Mouse (Mus musculus) thymus, adult 2 months (tissue): ENCODE data around the gene Eif3d.

Source experiments
- CTCF ChIP-seq: fragments of 200-500 bp; IDR thresholded peaks from 2 replicates; pipeline ENCODE4 v1.5.1; 2012; ENCODE audit warnings: mild to moderate bottlenecking, control low read depth, low read length, moderate library complexity, borderline replicate concordance; ENCODE audit not compliant: control insufficient read depth, poor library complexity, insufficient read depth; ENCODE audit errors: extremely low read depth
- POLR2A ChIP-seq: fragments of 200-500 bp; IDR thresholded peaks from 2 replicates; pipeline ENCODE4 v1.6.1; 2012; ENCODE audit warnings: mild to moderate bottlenecking, low read length, control low read depth, moderate library complexity; ENCODE audit not compliant: control insufficient read depth, poor library complexity, insufficient read depth; ENCODE audit errors: extremely low read depth

DNA sequence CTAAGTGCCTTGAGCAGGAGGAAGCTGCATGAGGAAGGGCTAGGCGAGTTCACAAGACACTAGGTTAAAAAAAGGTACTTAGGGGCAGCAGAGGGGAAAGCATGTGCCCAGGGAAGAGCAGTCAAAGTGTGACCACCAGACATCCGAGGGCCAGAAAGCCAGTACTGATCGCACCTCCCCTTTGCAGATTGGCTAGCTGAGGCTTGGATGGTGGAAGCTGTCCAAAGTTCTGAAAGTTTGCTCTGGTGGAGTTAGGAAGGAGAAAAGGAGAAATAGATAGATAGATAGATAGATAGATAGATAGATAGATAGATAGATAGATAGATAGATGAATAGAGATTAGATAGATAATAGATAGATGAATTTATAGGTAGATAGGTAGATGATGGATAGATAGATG lies 12.8 kb upstream of the Eif3d start:
- TF ChIP-seq CTCF (no peak), POLR2A (no peak)
